Mouse (Mus musculus): Measurements from ENCODE around the gene Ugt1a10.

- TF ChIP-seq GATA1 (IDR thresholded peaks at IDR 0.05; ENCODE audit: borderline replicate concordance, low read length) (no peak), FLI1 (IDR thresholded peaks at IDR 0.05; ENCODE audit: low read length) (no peak)
Measured at GRCm38 (mm10) chr1:88179657-88180056, 124.5 kb downstream of the Ugt1a10 start.

All from megakaryocyte, embryonic 14.5 days (primary cell).